Mouse (Mus musculus) testis, postnatal 10 days (tissue): ENCODE results near the gene Emx1.

Experiments
- DNase-seq: peaks from one replicate; pipeline ENCODE4 v3.0.0; 2021; ENCODE audit warnings: low spot score

Emx1 gene

GRCm38 (mm10) chr6:85189361-85189760 is 2.1 kb downstream of the Emx1 start:
- no peak for DNase-seq

- DNase-seq, result no peak
These were observed 2.8 kb downstream of the Emx1 start for GRCm38 (mm10) chr6:85189911-85190591.

GRCm38 (mm10) chr6:85190671-85191070 is 3.4 kb downstream of the Emx1 start:
- DNase-seq, result no peak

- DNase-seq, result no peak
These were observed 4.7 kb downstream of the Emx1 start for GRCm38 (mm10) chr6:85191751-85192440.

GRCm38 (mm10) chr6:85193381-85194318 is 6.4 kb downstream of the Emx1 start:
- no peak for DNase-seq

GRCm38 (mm10) chr6:85197951-85198350 is 10.7 kb downstream of the Emx1 start:
- no peak for DNase-seq

GRCm38 (mm10) chr6:85206182-85206938 is 19.1 kb downstream of the Emx1 start:
- no peak for DNase-seq

GRCm38 (mm10) chr6:85206939-85207285 is 19.7 kb downstream of the Emx1 start:
- no peak for DNase-seq

GRCm38 (mm10) chr6:85207345-85207744 is 20.1 kb downstream of the Emx1 start:
- DNase-seq, result no peak

- no peak for DNase-seq
These were observed 22.2 kb downstream of the Emx1 start for GRCm38 (mm10) chr6:85209226-85209967.

GRCm38 (mm10) chr6:85210686-85211085 is 23.4 kb downstream of the Emx1 start:
- DNase-seq, result no peak

- DNase-seq, result no peak
These were observed 31.0 kb downstream of the Emx1 start for GRCm38 (mm10) chr6:85218251-85218650.

GRCm38 (mm10) chr6:85218684-85219445 is 31.6 kb downstream of the Emx1 start:
- DNase-seq, result no peak

GRCm38 (mm10) chr6:85219706-85220105 is 32.5 kb downstream of the Emx1 start:
- no peak for DNase-seq

- DNase-seq, result no peak
These were observed 33.7 kb downstream of the Emx1 start for GRCm38 (mm10) chr6:85220917-85221316.

- no peak for DNase-seq
These were observed 35.3 kb downstream of the Emx1 start for GRCm38 (mm10) chr6:85222551-85222950.

GRCm38 (mm10) chr6:85223498-85224150 is 36.4 kb downstream of the Emx1 start:
- no peak for DNase-seq

GRCm38 (mm10) chr6:85224442-85224891 is 37.2 kb downstream of the Emx1 start:
- no peak for DNase-seq

- no peak for DNase-seq
These were observed 39.3 kb downstream of the Emx1 start for GRCm38 (mm10) chr6:85226570-85226969.

GRCm38 (mm10) chr6:85227520-85227919 is 40.3 kb downstream of the Emx1 start:
- no peak for DNase-seq
